In the genomic region with DNA sequence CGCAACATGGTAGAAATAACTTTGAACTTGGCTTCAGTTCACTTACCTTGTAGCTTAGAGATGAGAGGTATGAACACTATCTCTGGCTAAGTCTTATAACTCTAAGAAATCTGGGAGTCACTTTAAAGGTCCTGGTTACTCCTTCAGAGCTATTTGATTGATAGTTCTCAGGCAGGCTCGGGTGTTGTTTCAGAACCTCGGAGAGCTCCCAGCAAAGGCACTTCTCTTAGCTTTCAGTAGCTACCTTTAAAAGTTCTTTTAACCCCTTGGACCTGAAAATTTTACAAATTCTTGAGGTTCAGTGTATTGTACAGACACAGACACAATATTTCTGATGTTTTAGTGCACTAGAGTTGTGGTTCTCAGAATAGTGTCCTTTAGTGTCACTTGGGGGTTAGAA, we compare ENCODE assay signal across 7 mouse cellular contexts.
DNase-seq lines count a peak whose midpoint lies in the region.

No protein-coding gene starts in this region.

- peak; percentile 30 for DNase-seq in retina, embryonic 14.5 days (ENCODE audit: low spot score)
- no peak for DNase-seq in retina, postnatal 1 day
- peak; percentile 16 for DNase-seq in c-Kit-positive CD71-negative TER-119-negative erythroid progenitor cells, embryonic 14.5 days (ENCODE audit: low read depth)
- peak; percentile 62 for DNase-seq in kidney, postnatal 14 days
- peak; percentile 13 to 19 for DNase-seq in thymus, postnatal 36 days
- no peak for DNase-seq in cerebellum, postnatal 25 days
- no peak for DNase-seq in frontal cortex, postnatal 10 days (ENCODE audit: low spot score in 2 of 2)

Comparison
In these comparisons a context has a peak if more than half of its experiments do, and no peak if none do; other contexts are left out.
1. DNase-seq: peak in retina, embryonic 14.5 days (single experiment), c-Kit-positive CD71-negative TER-119-negative erythroid progenitor cells, embryonic 14.5 days (single experiment), kidney, postnatal 14 days (single experiment) and thymus, postnatal 36 days (2 of 2); none in retina, postnatal 1 day (single experiment), cerebellum, postnatal 25 days (0 of 2) and frontal cortex, postnatal 10 days (0 of 2).